Mouse (Mus musculus) ES-Bruce4 (cell line): ENCODE results near the gene Baiap2l1. TPM values are rescaled to one million over a fixed set of nuclear protein-coding genes. Genes with fewer than 3 reads are reported as not detected.

ENCODE experiments used
- H3K27ac ChIP-seq: 2 replicates; pipeline ENCODE4 v1.5.1; 2012; ENCODE audit warnings: low read length, inconsistent platforms; ENCODE audit not compliant: insufficient read depth
- H3K27me3 ChIP-seq: 2 replicates; pipeline ENCODE4 v1.6.1; 2012; ENCODE audit warnings: mild to moderate bottlenecking, low read length, inconsistent platforms; ENCODE audit not compliant: control insufficient read depth, poor library complexity, insufficient read depth, severe bottlenecking
- H3K36me3 ChIP-seq: 2 replicates; pipeline ENCODE4 v1.6.1; 2012; ENCODE audit warnings: inconsistent platforms, mild to moderate bottlenecking, low read length, moderate library complexity; ENCODE audit not compliant: control insufficient read depth, poor library complexity, insufficient read depth, severe bottlenecking
- H3K4me1 ChIP-seq: one replicate; pipeline ENCODE4 v1.8.1; 2011; ENCODE audit warnings: low read length; ENCODE audit not compliant: control insufficient read depth, insufficient read depth
- H3K4me3 ChIP-seq: 2 replicates; pipeline ENCODE4 v1.5.1; 2011; ENCODE audit warnings: low read depth, mild to moderate bottlenecking, low read length
- H3K9ac ChIP-seq: 2 replicates; pipeline ENCODE4 v1.6.1; 2012; ENCODE audit warnings: low read depth, mild to moderate bottlenecking, inconsistent platforms; ENCODE audit not compliant: poor library complexity, severe bottlenecking
- H3K9me3 ChIP-seq: replicated peaks from 2 replicates; pipeline ENCODE4 v1.6.1; 2012; ENCODE audit warnings: mild to moderate bottlenecking, low read length, inconsistent platforms; ENCODE audit not compliant: control insufficient read depth, poor library complexity, insufficient read depth, severe bottlenecking
- CTCF ChIP-seq: IDR thresholded peaks from one replicate; pipeline ENCODE4 v1.8.1; 2011; ENCODE audit warnings: low read depth, low read length
- EP300 ChIP-seq: IDR thresholded peaks from 2 replicates; pipeline ENCODE4 v1.6.1; 2011; ENCODE audit warnings: low read depth, low read length; ENCODE audit not compliant: insufficient read depth
- POLR2A ChIP-seq: IDR thresholded peaks from one replicate; pipeline ENCODE4 v1.8.1; 2011; ENCODE audit warnings: low read length; ENCODE audit not compliant: insufficient read depth
- polyA plus RNA-seq: library from polyadenylated mRNA; stranded (reverse); fragments of >200 nt; gene quantifications from 2 replicates; pipeline ENCODE4 v1.2.4, GENCODE M21; 2011; ENCODE audit warnings: low read depth; ENCODE audit not compliant: missing spikeins, insufficient read depth, insufficient read length

The Baiap2l1 gene
- polyA plus RNA-seq, 1 experiment, result 18.2 TPM

DNA sequence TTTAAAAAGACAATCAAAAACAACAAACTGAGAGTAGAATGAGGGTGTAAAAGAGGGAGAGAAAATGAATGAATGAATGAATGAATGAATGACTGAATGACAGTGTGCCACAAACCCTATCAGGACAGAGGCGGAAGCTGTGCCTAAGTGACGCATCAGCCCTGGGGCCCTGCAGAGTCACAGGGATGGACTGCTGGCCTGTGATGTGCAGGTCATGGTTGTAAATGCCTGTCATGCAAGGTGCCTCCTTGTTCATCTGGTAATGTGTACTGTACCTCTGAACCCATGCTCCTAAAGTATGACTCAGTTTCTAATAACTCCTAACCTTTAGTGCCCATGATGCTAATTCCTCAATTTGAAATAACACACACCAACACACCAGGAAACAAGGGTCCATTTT is 54.8 kb downstream of the Baiap2l1 start:
- H3K9ac ChIP-seq, result no peak overlapping the region
- no peak for TF ChIP-seq CTCF
- no peak overlapping the region for H3K27ac ChIP-seq
- H3K36me3 ChIP-seq, result no peaks in the 10 kb centered on the region
- H3K4me3 ChIP-seq, result no peak overlapping the region
- no peaks in the 10 kb centered on the region for H3K27me3 ChIP-seq
- H3K9me3 ChIP-seq, result no peaks in the 10 kb centered on the region
- no peaks in the 10 kb centered on the region for H3K4me1 ChIP-seq

DNA sequence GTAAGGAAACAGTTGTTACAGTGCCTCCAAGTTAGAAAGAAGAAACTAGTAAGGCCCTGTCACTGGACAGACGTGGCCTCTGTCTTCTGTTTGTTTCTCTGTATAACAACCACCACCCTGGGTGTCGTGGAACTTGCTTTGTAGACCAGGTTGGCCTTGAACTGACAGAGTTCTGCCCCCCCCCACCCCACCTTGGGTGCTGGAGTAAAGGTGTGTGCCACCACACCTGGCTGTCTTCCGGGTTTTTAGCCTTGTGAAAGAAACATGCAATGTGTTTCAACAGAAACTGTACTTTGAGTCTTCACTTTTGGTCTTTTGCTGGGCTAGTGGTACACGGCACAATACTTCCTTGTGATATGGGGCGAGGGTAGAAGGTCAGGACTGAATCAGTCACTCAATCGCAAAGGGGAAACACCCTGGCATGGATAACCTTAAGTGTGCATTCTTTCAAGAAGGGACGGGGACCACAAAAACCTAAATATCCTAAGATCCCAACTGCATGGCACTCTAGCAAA is 61.8 kb downstream of the Baiap2l1 start:
- TF ChIP-seq CTCF, result no peak
- no peak for TF ChIP-seq EP300
- TF ChIP-seq POLR2A, result no peak
- Histone ChIP-seq H3K9me3 (no peaks in the 10 kb centered on the region), H3K36me3 (no peaks in the 10 kb centered on the region), H3K27ac (no peak overlapping the region), H3K27me3 (no peaks in the 10 kb centered on the region), H3K4me1 (no peaks in the 10 kb centered on the region), H3K9ac (no peak overlapping the region), H3K4me3 (no peak overlapping the region)

GRCm38 (mm10) chr5:144295357-144295756 is 62.6 kb downstream of the Baiap2l1 start:
- Histone ChIP-seq H3K27ac (no peak overlapping the region), H3K9me3 (no peaks in the 10 kb centered on the region)

DNA sequence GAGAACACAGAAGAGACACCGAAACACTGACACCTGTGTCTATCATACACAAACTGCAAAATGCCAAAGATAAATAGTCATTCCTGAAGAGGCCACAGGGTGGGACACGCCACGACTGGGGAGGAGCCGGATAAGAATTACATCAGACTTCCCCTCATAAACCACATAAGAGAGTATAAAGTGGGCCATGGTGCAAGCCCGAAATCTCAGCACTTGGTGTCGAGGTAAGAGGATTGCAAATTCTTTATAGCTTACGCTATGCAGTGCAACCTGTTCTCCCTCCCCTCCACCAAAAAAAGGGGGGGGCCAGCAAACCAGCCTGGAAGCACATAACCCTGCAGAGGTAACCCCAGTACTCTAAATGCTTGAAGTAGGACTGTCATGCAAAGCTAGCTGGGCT is 63.0 kb downstream of the Baiap2l1 start:
- Histone ChIP-seq H3K27me3 (no peaks in the 10 kb centered on the region), H3K9ac (no peak overlapping the region), H3K4me1 (no peaks in the 10 kb centered on the region), H3K9me3 (no peaks in the 10 kb centered on the region), H3K4me3 (no peak overlapping the region), H3K36me3 (no peaks in the 10 kb centered on the region), H3K27ac (no peak overlapping the region)
- TF ChIP-seq CTCF (no peak), EP300 (no peak), POLR2A (no peak)

More at GRCm38 (mm10) chr5:144295357-144295756, 62.6 kb downstream of the Baiap2l1 start:
- Histone ChIP-seq H3K36me3 (no peaks in the 10 kb centered on the region), H3K4me3 (no peak overlapping the region), H3K9ac (no peak overlapping the region), H3K4me1 (no peaks in the 10 kb centered on the region), H3K27me3 (no peaks in the 10 kb centered on the region)
- TF ChIP-seq CTCF (no peak), POLR2A (no peak), EP300 (no peak)

GRCm38 (mm10) chr5:144289769-144290440 is 68.0 kb downstream of the Baiap2l1 start:
- Histone ChIP-seq H3K36me3 (no peaks in the 10 kb centered on the region), H3K27me3 (no peaks in the 10 kb centered on the region), H3K9me3 (no peaks in the 10 kb centered on the region), H3K4me1 (no peaks in the 10 kb centered on the region), H3K4me3 (no peak overlapping the region), H3K9ac (no peak overlapping the region), H3K27ac (no peak overlapping the region)
- TF ChIP-seq POLR2A (no peak), EP300 (no peak), CTCF (no peak)

GRCm38 (mm10) chr5:144288391-144288790 is 69.5 kb downstream of the Baiap2l1 start:
- TF ChIP-seq POLR2A (no peak), EP300 (no peak), CTCF (no peak)
- Histone ChIP-seq H3K4me3 (no peak overlapping the region), H3K27ac (no peak overlapping the region), H3K36me3 (no peaks in the 10 kb centered on the region), H3K4me1 (no peaks in the 10 kb centered on the region), H3K9me3 (no peaks in the 10 kb centered on the region), H3K27me3 (no peaks in the 10 kb centered on the region), H3K9ac (no peak overlapping the region)
